Mouse (Mus musculus): ENCODE measurements at regions not wholly inside any gene's neighbourhood (a gene's known extent, or its start where the extent isn't known, plus 50 kb on each side); places are given as distances from the start of the nearest gene placed in this dataset.

DNA sequence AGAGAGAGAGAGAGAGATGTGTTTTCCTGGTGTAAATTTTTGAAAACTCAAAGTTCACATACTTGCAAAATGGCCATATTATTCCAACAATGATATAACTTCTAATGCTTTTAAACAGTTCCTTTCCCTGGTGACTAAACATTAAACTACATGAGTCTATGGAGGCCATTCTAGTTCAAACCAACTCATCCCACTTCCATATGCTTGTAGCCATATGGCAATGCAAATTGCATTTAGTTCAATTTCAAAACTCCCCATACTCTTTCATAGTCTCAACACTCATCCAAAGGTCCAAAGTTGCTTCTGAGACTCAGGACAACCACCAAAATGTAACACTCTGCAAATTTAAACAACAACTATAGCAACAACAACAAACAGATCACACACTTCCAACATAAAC is 1026.5 kb downstream of the Slc16a7 start:
- no peak overlapping the region for H3K4me3 ChIP-seq (replicated peaks in 1 of 3; ENCODE audit: low read depth in 2 of 3, low read length in 2 of 3, poor library complexity in 1 of 3)
- no peaks in the 10 kb centered on the region for H3K27me3 ChIP-seq (replicated peaks)
- no peaks in the 10 kb centered on the region for H3K36me3 ChIP-seq (replicated peaks in 1 of 2; ENCODE audit: control insufficient read depth in 1 of 2, insufficient read depth in 1 of 2, low read length in 1 of 2)
- TF ChIP-seq RAD21 (IDR thresholded peaks at IDR 0.05; ENCODE audit: low read depth, low read length) (no peak), TBP (conservative IDR thresholded peaks at IDR 0.05; ENCODE audit: low read depth, low read length) (no peak), NELFE (IDR thresholded peaks at IDR 0.05; ENCODE audit: low read depth, low read length) (no peak), MXI1 (IDR thresholded peaks at IDR 0.05; ENCODE audit: low read depth, low read length) (no peak), MAZ (IDR thresholded peaks at IDR 0.05; ENCODE audit: low read depth, low read length) (no peak), MAX (IDR thresholded peaks at IDR 0.05; ENCODE audit: low read length) (no peak), RCOR1 (conservative IDR thresholded peaks at IDR 0.05; ENCODE audit: low read depth, low read length) (no peak), JUN (IDR thresholded peaks at IDR 0.05; ENCODE audit: insufficient read depth, low read depth, low read length) (no peak), ZC3H11A (IDR thresholded peaks at IDR 0.05; ENCODE audit: low read depth, low read length) (no peak), GABPA (IDR thresholded peaks at IDR 0.05; ENCODE audit: insufficient replicate concordance, low read depth, low read length) (no peak), ZNF384 (IDR thresholded peaks at IDR 0.05; ENCODE audit: low read depth, low read length) (no peak), KAT2A (IDR thresholded peaks at IDR 0.05; ENCODE audit: insufficient replicate concordance, low read length) (no peak)
- H3K27ac ChIP-seq (ENCODE audit: insufficient read depth, low read depth), result no peak overlapping the region
- H3K4me2 ChIP-seq (ENCODE audit: insufficient read depth, low read depth, poor library complexity, severe bottlenecking), result no peak overlapping the region
- peaks cover 22% of the 10 kb centered on the region for H3K9me3 ChIP-seq (replicated peaks; ENCODE audit: low read length)
- in situ Hi-C loops (cut with MboI; ENCODE audit: low pct_ligation_motif_present, low pct_unique_long_range_greater_than_20kb, low sequenced_read_pairs) (no loop called here), dilution Hi-C loops (cut with MboI; ENCODE audit: extremely low pct_ligation_motif_present, extremely low pct_unique_long_range_greater_than_20kb, low sequenced_read_pairs) (no loop called here)
- no peaks in the 10 kb centered on the region for H3K79me2 ChIP-seq (replicated peaks; ENCODE audit: control insufficient read depth, extremely low read depth, insufficient read depth, poor library complexity, severe bottlenecking)
- no peaks in the 10 kb centered on the region for H3K4me1 ChIP-seq (ENCODE audit: control insufficient read depth in 1 of 2, insufficient read depth in 2 of 2)
- no peak overlapping the region for H3K9ac ChIP-seq (ENCODE audit: insufficient read depth, low read depth)
- no peak for DNase-seq (ENCODE audit: extremely low read depth)

DNA sequence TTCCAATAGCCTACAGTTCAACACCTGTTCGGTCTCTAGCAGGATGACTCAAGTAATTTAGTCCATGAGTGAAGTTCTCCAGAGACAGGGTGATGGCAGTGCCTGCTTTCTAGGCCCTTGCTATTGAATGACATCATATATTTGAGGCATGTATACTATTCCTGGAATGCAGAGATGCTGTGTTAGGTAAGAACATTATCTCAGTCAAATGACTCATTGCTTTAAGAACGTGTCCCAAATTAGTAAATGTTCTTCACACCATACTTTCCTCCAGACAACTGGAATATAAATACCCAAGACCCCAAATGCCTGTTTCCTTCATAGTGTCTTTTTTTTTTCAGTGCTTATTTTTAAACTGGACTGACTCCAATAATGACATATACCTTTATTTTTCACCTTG is 1018.3 kb downstream of the Slc16a7 start:
- H3K4me3 ChIP-seq (replicated peaks in 1 of 3; ENCODE audit: low read depth in 2 of 3, low read length in 2 of 3, poor library complexity in 1 of 3), result no peak overlapping the region
- H3K9me3 ChIP-seq (replicated peaks; ENCODE audit: low read length), result peaks cover 12% of the 10 kb centered on the region
- dilution Hi-C loops (cut with MboI; ENCODE audit: extremely low pct_ligation_motif_present, extremely low pct_unique_long_range_greater_than_20kb, low sequenced_read_pairs), result no loop called here
- no peak overlapping the region for H3K27ac ChIP-seq (ENCODE audit: insufficient read depth, low read depth)
- in situ Hi-C loops (cut with MboI; ENCODE audit: low pct_ligation_motif_present, low pct_unique_long_range_greater_than_20kb, low sequenced_read_pairs), result no loop called here
- no peak overlapping the region for H3K9ac ChIP-seq (ENCODE audit: insufficient read depth, low read depth)
- no peak for DNase-seq (ENCODE audit: extremely low read depth)
- no peaks in the 10 kb centered on the region for H3K4me1 ChIP-seq (ENCODE audit: control insufficient read depth in 1 of 2, insufficient read depth in 2 of 2)
- no peaks in the 10 kb centered on the region for H3K36me3 ChIP-seq (replicated peaks in 1 of 2; ENCODE audit: control insufficient read depth in 1 of 2, insufficient read depth in 1 of 2, low read length in 1 of 2)
- TF ChIP-seq POLR2A (IDR thresholded peaks at IDR 0.05; ENCODE audit: low read depth, low read length) (no peak), RCOR1 (conservative IDR thresholded peaks at IDR 0.05; ENCODE audit: low read depth, low read length) (no peak), CHD2 (IDR thresholded peaks at IDR 0.05; ENCODE audit: low read length) (no peak), HCFC1 (IDR thresholded peaks at IDR 0.05; ENCODE audit: low read depth, low read length) (no peak), ELF1 (IDR thresholded peaks at IDR 0.05; ENCODE audit: low read depth, low read length) (no peak), MAX (IDR thresholded peaks at IDR 0.05; ENCODE audit: low read length) (no peak), TBP (conservative IDR thresholded peaks at IDR 0.05; ENCODE audit: low read depth, low read length) (no peak), NRF1 (IDR thresholded peaks at IDR 0.05; ENCODE audit: low read depth, low read length) (no peak), SIN3A (IDR thresholded peaks at IDR 0.05; ENCODE audit: low read length) (no peak), JUN (IDR thresholded peaks at IDR 0.05; ENCODE audit: insufficient read depth, low read depth, low read length) (no peak), PAX5 (IDR thresholded peaks at IDR 0.05; ENCODE audit: low read length) (no peak), USF1 (IDR thresholded peaks at IDR 0.05; ENCODE audit: low read depth, low read length) (no peak), NELFE (IDR thresholded peaks at IDR 0.05; ENCODE audit: low read depth, low read length) (no peak), MYC (IDR thresholded peaks at IDR 0.05; ENCODE audit: low read depth, low read length) (no peak), USF2 (conservative IDR thresholded peaks at IDR 0.05; ENCODE audit: low read depth, low read length) (no peak), JUND (conservative IDR thresholded peaks at IDR 0.05; ENCODE audit: low read depth, low read length) (no peak)
- no peaks in the 10 kb centered on the region for H3K27me3 ChIP-seq (replicated peaks)
- H3K4me2 ChIP-seq (ENCODE audit: insufficient read depth, low read depth, poor library complexity, severe bottlenecking), result no peak overlapping the region
- no peaks in the 10 kb centered on the region for H3K79me2 ChIP-seq (replicated peaks; ENCODE audit: control insufficient read depth, extremely low read depth, insufficient read depth, poor library complexity, severe bottlenecking)
